Mouse (Mus musculus): ENCODE measurements at regions not wholly inside any gene's neighbourhood (a gene's known extent, or its start where the extent isn't known, plus 50 kb on each side); places are given as distances from the start of the nearest gene placed in this dataset.

GRCm38 (mm10) chr4:31417161-31417560 is 546.7 kb upstream of the Map3k7 start:
- TF ChIP-seq USF1 (IDR thresholded peaks at IDR 0.05; ENCODE audit: low read depth): no peak
- no peak for TF ChIP-seq CTCF (IDR thresholded peaks at IDR 0.05; ENCODE audit: control insufficient read depth, insufficient read depth, insufficient read length)
- TF ChIP-seq FOSL1 (IDR thresholded peaks at IDR 0.05; ENCODE audit: insufficient read depth, low read length, poor library complexity, severe bottlenecking): no peak

Data from C2C12 (cell line).